Mouse (Mus musculus): ENCODE measurements around the gene Stx5a. TPM values are rescaled to one million over a fixed set of nuclear protein-coding genes. Genes with fewer than 3 reads are reported as not detected.

Gene Stx5a
- total and polyA plus RNA-seq, 2 experiments from 2014 or later: 95.3 to 110 TPM

- WGBS: 86% methylated on average over 9 of the region's 9 CpGs
- peak overlapping the region; percentile 84 for H3K27ac ChIP-seq
- no peak for ATAC-seq
Observed at GRCm38 (mm10) chr19:8803204-8803780, 62.1 kb downstream of the Stx5a start.

GRCm38 (mm10) chr19:8803879-8804660 is 62.9 kb downstream of the Stx5a start:
- no peaks in the 10 kb centered on the region; the same call in 1 of the 2 replicates for H3K36me3 ChIP-seq (ENCODE audit: insufficient read depth, low read length)
- no peak overlapping the region for H3K4me3 ChIP-seq (ENCODE audit: low read length)
- DNase-seq (ENCODE audit: low spot score): no peak
- no peaks in the 10 kb centered on the region for H3K27me3 ChIP-seq (ENCODE audit: insufficient read depth, low read length)
- H3K4me1 ChIP-seq (ENCODE audit: insufficient read depth, low read length): no peaks in the 10 kb centered on the region
- WGBS: 92% methylated on average over 11 of the region's 11 CpGs
- no peaks in the 10 kb centered on the region for H3K9me3 ChIP-seq (ENCODE audit: low read length)
- no peak for ATAC-seq
- H3K9ac ChIP-seq (replicated peaks; ENCODE audit: low read length): no peak overlapping the region
- no peak overlapping the region for H3K4me2 ChIP-seq (ENCODE audit: low read depth, low read length)
- no peak for TF ChIP-seq CTCF (IDR thresholded peaks at IDR 0.05; ENCODE audit: low read depth)
- no peak overlapping the region for H3K27ac ChIP-seq

More at GRCm38 (mm10) chr19:8803204-8803780, 62.1 kb downstream of the Stx5a start:
- peak overlapping the region; percentile 53 for H3K4me3 ChIP-seq (ENCODE audit: low read length)
- H3K9me3 ChIP-seq (ENCODE audit: low read length): no peaks in the 10 kb centered on the region
- DNase-seq (ENCODE audit: low spot score): no peak
- TF ChIP-seq CTCF (IDR thresholded peaks at IDR 0.05; ENCODE audit: low read depth): no peak
- H3K27me3 ChIP-seq (ENCODE audit: insufficient read depth, low read length): no peaks in the 10 kb centered on the region
- no peaks in the 10 kb centered on the region; the same call in 1 of the 2 replicates for H3K36me3 ChIP-seq (ENCODE audit: insufficient read depth, low read length)
- H3K4me2 ChIP-seq (ENCODE audit: low read depth, low read length): peak overlapping the region; percentile 74
- 0 out of 2 replicates have a peak overlapping the region, but pooled peaks have one; percentile 49 for H3K9ac ChIP-seq (replicated peaks; ENCODE audit: low read length)
- H3K4me1 ChIP-seq (ENCODE audit: insufficient read depth, low read length): no peaks in the 10 kb centered on the region

Small RNAs within 50 kb of the gene (microRNA-seq; reads per million reads assigned to microRNA genes)
- gene Mir6992: 0 reads per million in 2 experiments

Other genes starting within 250 kb of the Stx5a start
Only the 30 nearest of the 33 such genes appear.
- 15.7 and 18.5 TPM in 2 replicates for gene Slc22a8, start 150.2 kb upstream of the Stx5a start, total RNA-seq (2014; rRNA removed)
- gene Slc22a8, start 150.2 kb upstream of the Stx5a start, polyA plus RNA-seq (2015; fragmentation: Nextera tagmentation; extraction: Ambion mirVana): 18.2 and 19.9 TPM in 2 replicates
- gene Slc22a6, start 123.4 kb upstream of the Stx5a start, total RNA-seq (2014; rRNA removed): 9.6 and 13.1 TPM in 2 replicates
- 8.9 and 9.8 TPM in 2 replicates for gene Slc22a6, start 123.4 kb upstream of the Stx5a start, polyA plus RNA-seq (2015; fragmentation: Nextera tagmentation; extraction: Ambion mirVana)
- 1.3 and 2.4 TPM in 2 replicates for gene Chrm1, start 77.6 kb upstream of the Stx5a start, total RNA-seq (2014; rRNA removed)
- gene Chrm1, start 77.6 kb upstream of the Stx5a start, polyA plus RNA-seq (2015; fragmentation: Nextera tagmentation; extraction: Ambion mirVana): 0.80 and 0.88 TPM in 2 replicates
- 154 and 155 TPM in 2 replicates for gene Slc3a2, start 18.0 kb upstream of the Stx5a start, total RNA-seq (2014; rRNA removed)
- gene Slc3a2, start 18.0 kb upstream of the Stx5a start, polyA plus RNA-seq (2015; fragmentation: Nextera tagmentation; extraction: Ambion mirVana): 235 and 250 TPM in 2 replicates
- gene Wdr74, start 5.6 kb upstream of the Stx5a start, total RNA-seq (2014; rRNA removed): 46.7 and 49.7 TPM in 2 replicates
- 78.7 and 79.2 TPM in 2 replicates for gene Wdr74, start 5.6 kb upstream of the Stx5a start, polyA plus RNA-seq (2015; fragmentation: Nextera tagmentation; extraction: Ambion mirVana)
- gene 1700092M07Rik, start 695 bp upstream of the Stx5a start, total RNA-seq (2014; rRNA removed): not detected in 2 replicates
- gene 1700092M07Rik, start 695 bp upstream of the Stx5a start, polyA plus RNA-seq (2015; fragmentation: Nextera tagmentation; extraction: Ambion mirVana): 0.66 and 0.85 TPM in 2 replicates
- gene Nxf1, start 15.7 kb downstream of the Stx5a start, total RNA-seq (2014; rRNA removed): 47.7 and 51.3 TPM in 2 replicates
- gene Nxf1, start 15.7 kb downstream of the Stx5a start, polyA plus RNA-seq (2015; fragmentation: Nextera tagmentation; extraction: Ambion mirVana): 88.3 and 89.5 TPM in 2 replicates
- 269 and 347 TPM in 2 replicates for gene Tmem223, start 29.6 kb downstream of the Stx5a start, total RNA-seq (2014; rRNA removed)
- 233 and 258 TPM in 2 replicates for gene Tmem223, start 29.6 kb downstream of the Stx5a start, polyA plus RNA-seq (2015; fragmentation: Nextera tagmentation; extraction: Ambion mirVana)
- gene Tmem179b, start 33.1 kb downstream of the Stx5a start, total RNA-seq (2014; rRNA removed): 29.5 and 31.0 TPM in 2 replicates
- 27.0 and 27.7 TPM in 2 replicates for gene Tmem179b, start 33.1 kb downstream of the Stx5a start, polyA plus RNA-seq (2015; fragmentation: Nextera tagmentation; extraction: Ambion mirVana)
- 30.1 and 38.9 TPM in 2 replicates for gene Taf6l, start 45.0 kb downstream of the Stx5a start, total RNA-seq (2014; rRNA removed)
- 23.3 and 25.9 TPM in 2 replicates for gene Taf6l, start 45.0 kb downstream of the Stx5a start, polyA plus RNA-seq (2015; fragmentation: Nextera tagmentation; extraction: Ambion mirVana)
- gene Polr2g, start 57.2 kb downstream of the Stx5a start, total RNA-seq (2014; rRNA removed): 52.7 and 78.3 TPM in 2 replicates
- gene Polr2g, start 57.2 kb downstream of the Stx5a start, polyA plus RNA-seq (2015; fragmentation: Nextera tagmentation; extraction: Ambion mirVana): 171 and 178 TPM in 2 replicates
- gene Zbtb3, start 61.1 kb downstream of the Stx5a start, total RNA-seq (2014; rRNA removed): 5.0 and 7.5 TPM in 2 replicates
- 4.4 and 4.7 TPM in 2 replicates for gene Zbtb3, start 61.1 kb downstream of the Stx5a start, polyA plus RNA-seq (2015; fragmentation: Nextera tagmentation; extraction: Ambion mirVana)
- 41.0 and 55.2 TPM in 2 replicates for gene Ttc9c, start 77.9 kb downstream of the Stx5a start, total RNA-seq (2014; rRNA removed)
- gene Ttc9c, start 77.9 kb downstream of the Stx5a start, polyA plus RNA-seq (2015; fragmentation: Nextera tagmentation; extraction: Ambion mirVana): 41.1 and 42.5 TPM in 2 replicates
- gene Hnrnpul2, start 78.6 kb downstream of the Stx5a start, total RNA-seq (2014; rRNA removed): 19.7 and 20.1 TPM in 2 replicates
- gene Hnrnpul2, start 78.6 kb downstream of the Stx5a start, polyA plus RNA-seq (2015; fragmentation: Nextera tagmentation; extraction: Ambion mirVana): 5.6 TPM in 2 replicates
- not detected in 2 replicates for gene AC129217.1, start 88.4 kb downstream of the Stx5a start, total RNA-seq (2014; rRNA removed)
- gene AC129217.1, start 88.4 kb downstream of the Stx5a start, polyA plus RNA-seq (2015; fragmentation: Nextera tagmentation; extraction: Ambion mirVana): not detected in 2 replicates
- gene Bscl2, start 96.1 kb downstream of the Stx5a start, total RNA-seq (2014; rRNA removed): 132 and 146 TPM in 2 replicates
- 104 and 107 TPM in 2 replicates for gene Bscl2, start 96.1 kb downstream of the Stx5a start, polyA plus RNA-seq (2015; fragmentation: Nextera tagmentation; extraction: Ambion mirVana)
- gene Gng3, start 97.8 kb downstream of the Stx5a start, total RNA-seq (2014; rRNA removed): 93.2 and 99.7 TPM in 2 replicates
- gene Gng3, start 97.8 kb downstream of the Stx5a start, polyA plus RNA-seq (2015; fragmentation: Nextera tagmentation; extraction: Ambion mirVana): 591 and 626 TPM in 2 replicates
- 1.6 TPM in 2 replicates for gene Lrrn4cl, start 109.4 kb downstream of the Stx5a start, total RNA-seq (2014; rRNA removed)
- 1.5 and 1.8 TPM in 2 replicates for gene Lrrn4cl, start 109.4 kb downstream of the Stx5a start, polyA plus RNA-seq (2015; fragmentation: Nextera tagmentation; extraction: Ambion mirVana)
- gene Ubxn1, start 130.1 kb downstream of the Stx5a start, total RNA-seq (2014; rRNA removed): 60.8 and 67.7 TPM in 2 replicates
- gene Ubxn1, start 130.1 kb downstream of the Stx5a start, polyA plus RNA-seq (2015; fragmentation: Nextera tagmentation; extraction: Ambion mirVana): 158 and 164 TPM in 2 replicates
- 17.9 and 21.1 TPM in 2 replicates for gene Uqcc3, start 139.5 kb downstream of the Stx5a start, total RNA-seq (2014; rRNA removed)
- 64.9 and 77.0 TPM in 2 replicates for gene Uqcc3, start 139.5 kb downstream of the Stx5a start, polyA plus RNA-seq (2015; fragmentation: Nextera tagmentation; extraction: Ambion mirVana)
- 3.3 and 5.5 TPM in 2 replicates for gene Lbhd1, start 142.3 kb downstream of the Stx5a start, total RNA-seq (2014; rRNA removed)
- 26.4 and 37.8 TPM in 2 replicates for gene Lbhd1, start 142.3 kb downstream of the Stx5a start, polyA plus RNA-seq (2015; fragmentation: Nextera tagmentation; extraction: Ambion mirVana)
- gene Gm49403, start 142.5 kb downstream of the Stx5a start, total RNA-seq (2014; rRNA removed): not detected in 2 replicates
- not detected in 2 replicates for gene Gm49403, start 142.5 kb downstream of the Stx5a start, polyA plus RNA-seq (2015; fragmentation: Nextera tagmentation; extraction: Ambion mirVana)
- 13.6 and 29.8 TPM in 2 replicates for gene 1810009A15Rik, start 147.4 kb downstream of the Stx5a start, total RNA-seq (2014; rRNA removed)
- gene 1810009A15Rik, start 147.4 kb downstream of the Stx5a start, polyA plus RNA-seq (2015; fragmentation: Nextera tagmentation; extraction: Ambion mirVana): 37.7 and 38.6 TPM in 2 replicates
- 0.52 and 2.7 TPM in 2 replicates for gene Gm49416, start 147.5 kb downstream of the Stx5a start, total RNA-seq (2014; rRNA removed)
- gene Gm49416, start 147.5 kb downstream of the Stx5a start, polyA plus RNA-seq (2015; fragmentation: Nextera tagmentation; extraction: Ambion mirVana): not detected in 2 replicates
- gene Ints5, start 151.6 kb downstream of the Stx5a start, total RNA-seq (2014; rRNA removed): 40.8 and 46.3 TPM in 2 replicates
- 23.2 and 23.8 TPM in 2 replicates for gene Ints5, start 151.6 kb downstream of the Stx5a start, polyA plus RNA-seq (2015; fragmentation: Nextera tagmentation; extraction: Ambion mirVana)
- gene Ganab, start 156.7 kb downstream of the Stx5a start, total RNA-seq (2014; rRNA removed): 103 and 110 TPM in 2 replicates
- 55.5 and 55.6 TPM in 2 replicates for gene Ganab, start 156.7 kb downstream of the Stx5a start, polyA plus RNA-seq (2015; fragmentation: Nextera tagmentation; extraction: Ambion mirVana)
- gene B3gat3, start 179.0 kb downstream of the Stx5a start, total RNA-seq (2014; rRNA removed): 88.7 and 97.5 TPM in 2 replicates
- gene B3gat3, start 179.0 kb downstream of the Stx5a start, polyA plus RNA-seq (2015; fragmentation: Nextera tagmentation; extraction: Ambion mirVana): 80.9 and 92.3 TPM in 2 replicates
- gene Rom1, start 187.9 kb downstream of the Stx5a start, total RNA-seq (2014; rRNA removed): 5.7 and 6.0 TPM in 2 replicates
- gene Rom1, start 187.9 kb downstream of the Stx5a start, polyA plus RNA-seq (2015; fragmentation: Nextera tagmentation; extraction: Ambion mirVana): 3.5 and 4.0 TPM in 2 replicates
- gene Eml3, start 188.1 kb downstream of the Stx5a start, total RNA-seq (2014; rRNA removed): 8.3 and 8.6 TPM in 2 replicates
- gene Eml3, start 188.1 kb downstream of the Stx5a start, polyA plus RNA-seq (2015; fragmentation: Nextera tagmentation; extraction: Ambion mirVana): 11.0 and 11.8 TPM in 2 replicates
- gene Mta2, start 200.5 kb downstream of the Stx5a start, total RNA-seq (2014; rRNA removed): 65.1 and 71.4 TPM in 2 replicates
- gene Mta2, start 200.5 kb downstream of the Stx5a start, polyA plus RNA-seq (2015; fragmentation: Nextera tagmentation; extraction: Ambion mirVana): 75.2 and 78.8 TPM in 2 replicates